Mouse (Mus musculus) heart, embryonic 16.5 days (tissue): ENCODE measurements around the gene Polr2c. TPM values are rescaled to one million over a fixed set of nuclear protein-coding genes. Genes with fewer than 3 reads are reported as not detected.

Experiments used
- ATAC-seq: fragments of 200-750 bp; cut with Nextera tagmentation; replicated peaks from 2 replicates; pipeline ENCODE4 v1.8.0; 2017; ENCODE audit warnings: moderate number of reproducible peaks; ENCODE audit not compliant: insufficient read depth, low FRiP score; ENCODE audit errors: extremely low read depth
- H3K27ac ChIP-seq: fragments of 300-500 bp; sonication (generic); 2 replicates; pipeline ENCODE4 v1.5.1; 2014; ENCODE audit warnings: mild to moderate bottlenecking, low read length, control low read depth, moderate library complexity
- H3K27me3 ChIP-seq: fragments of 300-500 bp; sonication (generic); 2 replicates; pipeline ENCODE4 v1.6.1; 2014; ENCODE audit warnings: low read length, mixed read lengths; ENCODE audit not compliant: control insufficient read depth, insufficient read depth
- H3K36me3 ChIP-seq: fragments of 300-500 bp; sonication (generic); 2 replicates; pipeline ENCODE4 v1.6.1; 2014; ENCODE audit not compliant: control insufficient read depth, insufficient read depth
- H3K4me1 ChIP-seq: fragments of 300-500 bp; sonication (generic); 2 replicates; pipeline ENCODE4 v1.6.1; 2014; ENCODE audit warnings: low read length, mixed read lengths; ENCODE audit not compliant: control insufficient read depth, insufficient read depth
- H3K4me2 ChIP-seq: fragments of 300-500 bp; sonication (generic); 2 replicates; pipeline ENCODE4 v1.6.1; 2014; ENCODE audit warnings: low read depth, mild to moderate bottlenecking, control low read depth, low read length
- H3K4me3 ChIP-seq: fragments of 300-500 bp; sonication (generic); 2 replicates; pipeline ENCODE4 v1.5.1; 2014; ENCODE audit warnings: mild to moderate bottlenecking, control low read depth, low read length
- H3K9ac ChIP-seq: fragments of 300-500 bp; sonication (generic); 2 replicates; pipeline ENCODE4 v1.6.1; 2014; ENCODE audit warnings: low read length, control low read depth
- H3K9me3 ChIP-seq: fragments of 300-500 bp; sonication (generic); replicated peaks from 2 replicates; pipeline ENCODE4 v1.6.1; 2016; ENCODE audit warnings: low read length; ENCODE audit not compliant: control insufficient read depth
- WGBS: fragments of 180-500 bp; shearing (Covaris S2); extraction: QIAGEN DNeasy Blood & Tissue Kit; methylation state at CpG from one replicate; pipeline ENCODE4 v1.1.7; 2014; 5-methylcytosine and 5-hydroxymethylcytosine counted together
- polyA plus RNA-seq: library from polyadenylated mRNA; unstranded; fragments of >200 nt; fragmentation: Nextera tagmentation; extraction: Ambion mirVana; gene quantifications from 2 replicates; pipeline ENCODE4 v1.2.1, GENCODE M21; 2015

Gene Polr2c
- polyA plus RNA-seq, 1 experiment from 2014 or later: 134 TPM

GRCm38 (mm10) chr8:94922602-94923001, 65.4 kb downstream of the Polr2c start:
- WGBS: 24% methylated on average over 8 of the region's 8 CpGs
- ATAC-seq: no peak

More at GRCm38 (mm10) chr8:94922602-94923001, 65.4 kb downstream of the Polr2c start:
- H3K9ac ChIP-seq: no peak overlapping the region
- H3K4me1 ChIP-seq: peaks cover 18% of the 10 kb centered on the region
- H3K36me3 ChIP-seq: no peaks in the 10 kb centered on the region
- H3K27me3 ChIP-seq: no peaks in the 10 kb centered on the region
- H3K27ac ChIP-seq: no peak overlapping the region
- H3K4me2 ChIP-seq: no peak overlapping the region
- H3K9me3 ChIP-seq: no peaks in the 10 kb centered on the region
- no peak overlapping the region for H3K4me3 ChIP-seq

Other genes starting within 250 kb of the Polr2c start
- gene Arl2bp, start 190.8 kb upstream of the Polr2c start, polyA plus RNA-seq: 116 and 117 TPM in 2 replicates
- 0.29 and 0.57 TPM in 2 replicates for gene Pllp, start 161.2 kb upstream of the Polr2c start, polyA plus RNA-seq
- 0.16 TPM in 1 of 2 replicates, not detected in the other for gene Ccl22, start 111.9 kb upstream of the Polr2c start, polyA plus RNA-seq
- gene Cx3cl1, start 85.4 kb upstream of the Polr2c start, polyA plus RNA-seq: 8.2 and 9.3 TPM in 2 replicates
- gene Ccl17, start 47.0 kb upstream of the Polr2c start, polyA plus RNA-seq: 0.44 and 0.51 TPM in 2 replicates
- 194 and 209 TPM in 2 replicates for gene Coq9, start 19.1 kb upstream of the Polr2c start, polyA plus RNA-seq
- gene Ciapin1, start 19.1 kb upstream of the Polr2c start, polyA plus RNA-seq: 88.2 and 98.8 TPM in 2 replicates
- gene Dok4, start 18.9 kb downstream of the Polr2c start, polyA plus RNA-seq: 28.9 and 33.7 TPM in 2 replicates
- 17.4 and 19.8 TPM in 2 replicates for gene Ccdc102a, start 60.6 kb downstream of the Polr2c start, polyA plus RNA-seq
- gene Adgrg5, start 66.2 kb downstream of the Polr2c start, polyA plus RNA-seq: 0.71 and 1.4 TPM in 2 replicates
- gene Adgrg1, start 117.3 kb downstream of the Polr2c start, polyA plus RNA-seq: 12.0 and 18.0 TPM in 2 replicates
- gene Adgrg3, start 160.2 kb downstream of the Polr2c start, polyA plus RNA-seq: 4.9 and 5.2 TPM in 2 replicates
- 0.46 and 0.56 TPM in 2 replicates for gene Drc7, start 197.7 kb downstream of the Polr2c start, polyA plus RNA-seq
- 17.1 and 19.1 TPM in 2 replicates for gene Katnb1, start 223.7 kb downstream of the Polr2c start, polyA plus RNA-seq